Mouse (Mus musculus) limb, embryonic 13.5 days (tissue): ENCODE measurements at regions not wholly inside any gene's neighbourhood (a gene's known extent, or its start where the extent isn't known, plus 50 kb on each side); places are given as distances from the start of the nearest gene placed in this dataset.

ENCODE experiments used
- ATAC-seq: fragments of 200-750 bp; cut with Nextera tagmentation; 2 replicates; pipeline ENCODE4 v1.8.0; 2017; ENCODE audit warnings: low read depth, moderate number of reproducible peaks, moderate TSS enrichment; ENCODE audit not compliant: low FRiP score
- H3K27ac ChIP-seq: fragments of 300-500 bp; sonication (generic); 2 replicates; pipeline ENCODE4 v1.5.1; 2015; ENCODE audit warnings: inconsistent platforms, mild to moderate bottlenecking, moderate library complexity
- H3K27me3 ChIP-seq: fragments of 300-500 bp; sonication (generic); 2 replicates; pipeline ENCODE4 v1.6.1; 2015; ENCODE audit warnings: mild to moderate bottlenecking, inconsistent platforms
- H3K36me3 ChIP-seq: fragments of 300-500 bp; sonication (generic); 2 replicates; pipeline ENCODE4 v1.6.1; 2015; ENCODE audit warnings: inconsistent platforms, mild to moderate bottlenecking, moderate library complexity
- H3K4me1 ChIP-seq: fragments of 300-500 bp; sonication (generic); 2 replicates; pipeline ENCODE4 v1.6.1; 2015; ENCODE audit warnings: inconsistent platforms
- H3K4me2 ChIP-seq: fragments of 300-500 bp; sonication (generic); replicated peaks from 2 replicates; pipeline ENCODE4 v1.6.1; 2015; ENCODE audit warnings: inconsistent platforms, mild to moderate bottlenecking, moderate library complexity
- H3K4me3 ChIP-seq: fragments of 300-500 bp; sonication (generic); 2 replicates; pipeline ENCODE4 v1.5.1; 2015; ENCODE audit warnings: moderate library complexity, mild to moderate bottlenecking, inconsistent platforms
- H3K9ac ChIP-seq: fragments of 300-500 bp; sonication (generic); 2 replicates; pipeline ENCODE4 v1.6.1; 2015; ENCODE audit warnings: mild to moderate bottlenecking, inconsistent platforms
- H3K9me3 ChIP-seq: fragments of 300-500 bp; sonication (generic); 2 replicates; pipeline ENCODE4 v1.6.1; 2016; ENCODE audit warnings: inconsistent platforms
- WGBS: fragments of 180-500 bp; shearing (Covaris S2); methylation state at CpG from one replicate; pipeline ENCODE4 v1.1.7; 2015; 5-methylcytosine and 5-hydroxymethylcytosine counted together

GRCm38 (mm10) chr7:113672779-113673595, 92.8 kb upstream of the Spon1 start:
- no peak overlapping the region for H3K9ac ChIP-seq
- H3K27me3 ChIP-seq: no peaks in the 10 kb centered on the region
- no peak overlapping the region for H3K4me3 ChIP-seq
- H3K36me3 ChIP-seq: no peaks in the 10 kb centered on the region
- no peak overlapping the region for H3K27ac ChIP-seq
- no peak for ATAC-seq
- no peak overlapping the region for H3K4me2 ChIP-seq
- no peaks in the 10 kb centered on the region for H3K4me1 ChIP-seq
- 66% methylated on average over 18 of the region's 18 CpGs for WGBS
- no peaks in the 10 kb centered on the region for H3K9me3 ChIP-seq

- no peaks in the 10 kb centered on the region for H3K36me3 ChIP-seq
- H3K9ac ChIP-seq: no peak overlapping the region
- no peaks in the 10 kb centered on the region for H3K4me1 ChIP-seq
- no peak for ATAC-seq
- H3K27ac ChIP-seq: no peak overlapping the region
- no peak overlapping the region for H3K4me3 ChIP-seq
- 75% methylated on average over 12 of the region's 12 CpGs for WGBS
- H3K27me3 ChIP-seq: no peaks in the 10 kb centered on the region
- H3K4me2 ChIP-seq: no peak overlapping the region
- no peaks in the 10 kb centered on the region for H3K9me3 ChIP-seq
Measured at GRCm38 (mm10) chr7:113673596-113673956, 92.2 kb upstream of the Spon1 start.

GRCm38 (mm10) chr7:113682271-113682670, 83.5 kb upstream of the Spon1 start:
- H3K4me1 ChIP-seq: no peaks in the 10 kb centered on the region
- H3K4me3 ChIP-seq: no peak overlapping the region
- no peaks in the 10 kb centered on the region for H3K36me3 ChIP-seq
- no peak for ATAC-seq
- H3K9me3 ChIP-seq: no peaks in the 10 kb centered on the region
- H3K27ac ChIP-seq: no peak overlapping the region
- no peak overlapping the region for H3K9ac ChIP-seq
- no peak overlapping the region for H3K4me2 ChIP-seq
- H3K27me3 ChIP-seq: no peaks in the 10 kb centered on the region
- 81% methylated on average over 5 of the region's 5 CpGs for WGBS

GRCm38 (mm10) chr7:113685349-113685748, 80.4 kb upstream of the Spon1 start:
- Histone ChIP-seq H3K36me3 (no peaks in the 10 kb centered on the region), H3K4me2 (no peak overlapping the region), H3K4me3 (no peak overlapping the region), H3K27ac (no peak overlapping the region), H3K9ac (no peak overlapping the region), H3K9me3 (no peaks in the 10 kb centered on the region), H3K4me1 (no peaks in the 10 kb centered on the region), H3K27me3 (no peaks in the 10 kb centered on the region)
- ATAC-seq: no peak
- 94% methylated on average over 4 of the region's 4 CpGs for WGBS

GRCm38 (mm10) chr7:113686527-113686926, 79.3 kb upstream of the Spon1 start:
- WGBS: 80% methylated on average over 3 of the region's 3 CpGs
- ATAC-seq: no peak
- Histone ChIP-seq H3K27ac (no peak overlapping the region), H3K9me3 (no peaks in the 10 kb centered on the region), H3K27me3 (no peaks in the 10 kb centered on the region), H3K9ac (no peak overlapping the region), H3K36me3 (no peaks in the 10 kb centered on the region), H3K4me3 (no peak overlapping the region), H3K4me1 (no peaks in the 10 kb centered on the region), H3K4me2 (no peak overlapping the region)

- ATAC-seq: no peak
- H3K4me1 ChIP-seq: no peaks in the 10 kb centered on the region; the same call in 1 of the 2 replicates
- H3K27ac ChIP-seq: no peak overlapping the region
- no peaks in the 10 kb centered on the region for H3K9me3 ChIP-seq
- H3K9ac ChIP-seq: no peak overlapping the region
- no peaks in the 10 kb centered on the region for H3K36me3 ChIP-seq
- H3K27me3 ChIP-seq: no peaks in the 10 kb centered on the region
- no peak overlapping the region for H3K4me2 ChIP-seq
- no peak overlapping the region for H3K4me3 ChIP-seq
- WGBS: 87% methylated on average over 6 of the region's 6 CpGs
Measured at GRCm38 (mm10) chr7:113687566-113687965, 78.2 kb upstream of the Spon1 start.

- Histone ChIP-seq H3K27me3 (no peaks in the 10 kb centered on the region), H3K36me3 (no peaks in the 10 kb centered on the region), H3K27ac (no peak overlapping the region), H3K9me3 (no peaks in the 10 kb centered on the region), H3K9ac (no peak overlapping the region), H3K4me2 (no peak overlapping the region), H3K4me1 (no peaks in the 10 kb centered on the region; the same call in 1 of the 2 replicates), H3K4me3 (no peak overlapping the region)
- WGBS: 73% methylated on average over 8 of the region's 8 CpGs
- peak; percentile 51; the same call in 1 of the 2 replicates for ATAC-seq
Measured at GRCm38 (mm10) chr7:113688231-113688669, 77.5 kb upstream of the Spon1 start.

GRCm38 (mm10) chr7:113688717-113689116, 77.1 kb upstream of the Spon1 start:
- no peaks in the 10 kb centered on the region for H3K36me3 ChIP-seq
- no peak for ATAC-seq
- peaks cover 4% of the 10 kb centered on the region; the same call in 1 of the 2 replicates for H3K4me1 ChIP-seq
- H3K9me3 ChIP-seq: no peaks in the 10 kb centered on the region
- no peak overlapping the region for H3K4me3 ChIP-seq
- H3K4me2 ChIP-seq: no peak overlapping the region
- no peak overlapping the region for H3K27ac ChIP-seq
- H3K9ac ChIP-seq: no peak overlapping the region
- H3K27me3 ChIP-seq: no peaks in the 10 kb centered on the region
- WGBS: 88% methylated on average over 1 of the region's 1 CpGs

- Histone ChIP-seq H3K4me2 (no peak overlapping the region), H3K9me3 (no peaks in the 10 kb centered on the region), H3K4me3 (no peak overlapping the region), H3K27me3 (no peaks in the 10 kb centered on the region), H3K27ac (no peak overlapping the region), H3K4me1 (peaks cover 5% of the 10 kb centered on the region; the same call in 1 of the 2 replicates), H3K9ac (no peak overlapping the region), H3K36me3 (no peaks in the 10 kb centered on the region)
- 70% methylated on average over 2 of the region's 2 CpGs for WGBS
- no peak for ATAC-seq
Measured at GRCm38 (mm10) chr7:113689131-113689530, 76.7 kb upstream of the Spon1 start.

GRCm38 (mm10) chr7:113691756-113692155, 74.0 kb upstream of the Spon1 start:
- ATAC-seq: no peak
- H3K27me3 ChIP-seq: no peaks in the 10 kb centered on the region
- no peak overlapping the region for H3K4me2 ChIP-seq
- WGBS: 64% methylated on average over 2 of the region's 2 CpGs
- no peak overlapping the region for H3K9ac ChIP-seq
- no peak overlapping the region for H3K4me3 ChIP-seq
- no peaks in the 10 kb centered on the region for H3K9me3 ChIP-seq
- no peak overlapping the region for H3K27ac ChIP-seq
- H3K4me1 ChIP-seq: peaks cover 5% of the 10 kb centered on the region; the same call in 1 of the 2 replicates
- no peaks in the 10 kb centered on the region for H3K36me3 ChIP-seq

GRCm38 (mm10) chr7:113693526-113693925, 72.3 kb upstream of the Spon1 start:
- Histone ChIP-seq H3K27me3 (no peaks in the 10 kb centered on the region), H3K4me2 (no peak overlapping the region), H3K4me3 (no peak overlapping the region), H3K4me1 (peaks cover 5% of the 10 kb centered on the region; the same call in 1 of the 2 replicates), H3K36me3 (no peaks in the 10 kb centered on the region), H3K27ac (no peak overlapping the region), H3K9me3 (no peaks in the 10 kb centered on the region), H3K9ac (no peak overlapping the region)
- WGBS: 33% methylated on average over 3 of the region's 3 CpGs
- ATAC-seq: no peak

- H3K4me2 ChIP-seq: no peak overlapping the region
- H3K4me3 ChIP-seq: no peak overlapping the region
- H3K9me3 ChIP-seq: no peaks in the 10 kb centered on the region
- WGBS: 56% methylated on average over 5 of the region's 5 CpGs
- no peaks in the 10 kb centered on the region for H3K36me3 ChIP-seq
- H3K4me1 ChIP-seq: peaks cover 5% of the 10 kb centered on the region; the same call in 1 of the 2 replicates
- no peak for ATAC-seq
- H3K9ac ChIP-seq: no peak overlapping the region
- H3K27me3 ChIP-seq: no peaks in the 10 kb centered on the region
- no peak overlapping the region for H3K27ac ChIP-seq
Measured at GRCm38 (mm10) chr7:113694466-113694865, 71.3 kb upstream of the Spon1 start.

GRCm38 (mm10) chr7:113705929-113706328, 59.9 kb upstream of the Spon1 start:
- no peak overlapping the region for H3K27ac ChIP-seq
- no peak for ATAC-seq
- H3K4me2 ChIP-seq: no peak overlapping the region
- no peak overlapping the region for H3K9ac ChIP-seq
- H3K4me1 ChIP-seq: no peaks in the 10 kb centered on the region
- H3K4me3 ChIP-seq: no peak overlapping the region
- H3K27me3 ChIP-seq: no peaks in the 10 kb centered on the region
- no peaks in the 10 kb centered on the region for H3K36me3 ChIP-seq
- H3K9me3 ChIP-seq: no peaks in the 10 kb centered on the region
